Mouse (Mus musculus): ENCODE measurements around the gene Vdac1.
"Not testable (repeated sequence)": the region's sequence is repeated elsewhere in the genome, so short reads cannot be mapped to it uniquely, and the experiment has no call there.

- not testable (repeated sequence) for TF ChIP-seq POLR2A, CTCF (IDR thresholded peaks at IDR 0.05; ENCODE audit: insufficient read depth, low read depth, low read length)
Measured at GRCm38 (mm10) chr11:52357091-52357490, 3.6 kb upstream of the Vdac1 start.
